Mouse (Mus musculus): ENCODE measurements around the gene Rhno1. TPM values are rescaled to one million over a fixed set of nuclear protein-coding genes. Genes with fewer than 3 reads are reported as not detected.
A peak's percentile ranks its signal among the peaks of the same experiment; 100 is the strongest.

Gene Rhno1
- total RNA-seq, 2 experiments from 2014 or later: 12.8 to 16.2 TPM

GRCm38 (mm10) chr6:128363007-128363825 is 505 bp upstream of the Rhno1 start:
- DNase-seq: peak; percentile 24

DNA sequence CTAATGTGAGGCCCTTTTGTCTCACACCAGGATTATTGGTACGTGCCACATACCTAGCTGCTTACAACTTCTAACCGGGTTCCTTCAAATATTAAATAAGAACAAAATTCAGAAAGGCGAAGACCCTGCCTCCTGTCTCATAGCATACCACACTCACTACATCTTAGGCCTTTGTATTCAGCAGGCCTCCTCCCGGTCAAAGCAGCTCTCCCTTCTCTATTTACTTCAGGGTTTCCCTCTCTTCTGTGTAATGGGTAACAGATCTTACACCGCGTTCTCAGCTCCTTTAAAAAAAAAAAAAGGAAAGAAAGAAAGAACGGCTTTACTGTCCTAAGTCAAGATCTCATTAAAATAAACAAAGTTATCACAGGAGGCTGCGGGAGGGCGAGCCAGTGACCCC is 810 bp downstream of the Rhno1 start:
- DNase-seq: no peak

DNA sequence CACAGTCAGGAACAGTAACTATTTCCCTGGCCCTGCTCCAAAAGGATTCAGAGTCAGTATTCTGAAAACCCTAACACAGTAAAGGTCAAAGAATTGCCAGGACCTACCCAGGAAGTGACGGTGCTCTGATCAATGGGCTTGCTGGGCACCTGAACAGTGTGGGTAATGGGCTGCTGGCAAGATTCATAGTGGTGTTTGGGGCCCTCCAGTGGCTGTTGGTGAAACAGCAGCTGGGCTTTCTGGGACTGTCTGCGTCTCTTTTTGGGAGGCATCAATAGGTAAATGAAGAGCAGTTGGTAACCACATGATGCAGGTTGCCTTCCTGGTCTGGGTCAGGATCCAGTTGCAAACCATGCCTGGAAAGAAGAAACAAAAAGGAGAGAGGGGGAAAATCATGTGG is 3.7 kb downstream of the Rhno1 start:
- peak; percentile 62 for DNase-seq

- DNase-seq: peak; percentile 99
Observed at GRCm38 (mm10) chr6:128355726-128356416, 6.8 kb downstream of the Rhno1 start, which contains the start of gene Tulp3. Gene Tulp3, minus strand, starts transcription at chr6:128355851.

DNA sequence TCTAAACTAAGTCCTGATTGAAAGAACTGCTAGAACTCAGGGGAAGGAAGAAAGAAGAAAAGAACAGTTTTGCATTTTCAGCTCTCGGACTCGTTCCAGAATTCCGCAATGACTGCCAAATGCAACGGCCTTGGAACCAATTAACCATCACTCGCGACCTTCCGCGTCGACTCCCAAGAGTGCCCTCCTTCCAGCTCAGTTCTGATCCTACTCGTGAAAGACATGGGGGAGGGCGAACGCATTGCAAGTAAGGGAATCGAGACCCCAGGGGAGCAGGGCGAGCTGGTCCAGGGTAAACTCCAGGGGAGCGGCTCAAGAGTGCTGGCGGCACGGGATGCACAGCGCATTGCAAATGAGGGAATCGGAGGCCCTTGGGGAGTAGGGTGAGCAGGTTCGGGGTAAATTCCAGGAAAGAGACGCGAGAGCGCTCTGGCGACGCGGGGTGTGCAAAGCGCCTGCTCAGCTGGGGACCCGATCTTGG is 7.5 kb downstream of the Rhno1 start:
- peak; percentile 43 for DNase-seq

- DNase-seq: no peak
Observed at GRCm38 (mm10) chr6:128354140-128354539, 8.6 kb downstream of the Rhno1 start.

DNA sequence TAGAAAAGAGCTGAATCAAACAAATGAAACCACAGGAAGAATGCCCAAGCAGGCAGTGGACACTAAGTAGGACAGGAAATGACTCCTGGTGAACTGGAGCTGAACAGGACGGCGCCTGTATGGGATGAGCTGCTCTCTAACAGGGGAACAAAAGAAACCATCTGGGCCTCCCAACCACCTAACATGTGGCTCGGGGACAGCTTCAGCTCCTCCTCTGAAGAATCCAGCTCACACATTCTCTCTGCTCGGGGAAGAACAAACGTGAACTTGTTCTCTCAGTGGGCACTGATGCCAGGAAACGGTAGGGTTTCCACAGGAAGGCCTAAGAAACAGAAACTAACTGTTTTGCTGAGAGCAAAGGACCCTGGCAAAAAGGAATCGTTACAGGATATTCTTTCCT is 13.0 kb downstream of the Rhno1 start:
- no peak for DNase-seq

- DNase-seq: no peak
Observed at GRCm38 (mm10) chr6:128346782-128347181, 15.9 kb downstream of the Rhno1 start.

GRCm38 (mm10) chr6:128345623-128346022 is 17.1 kb downstream of the Rhno1 start:
- DNase-seq: no peak

- no peak for DNase-seq
Observed at GRCm38 (mm10) chr6:128341956-128342723, 20.6 kb downstream of the Rhno1 start.

- DNase-seq: no peak
Observed at GRCm38 (mm10) chr6:128338876-128339275, 23.8 kb downstream of the Rhno1 start.

DNA sequence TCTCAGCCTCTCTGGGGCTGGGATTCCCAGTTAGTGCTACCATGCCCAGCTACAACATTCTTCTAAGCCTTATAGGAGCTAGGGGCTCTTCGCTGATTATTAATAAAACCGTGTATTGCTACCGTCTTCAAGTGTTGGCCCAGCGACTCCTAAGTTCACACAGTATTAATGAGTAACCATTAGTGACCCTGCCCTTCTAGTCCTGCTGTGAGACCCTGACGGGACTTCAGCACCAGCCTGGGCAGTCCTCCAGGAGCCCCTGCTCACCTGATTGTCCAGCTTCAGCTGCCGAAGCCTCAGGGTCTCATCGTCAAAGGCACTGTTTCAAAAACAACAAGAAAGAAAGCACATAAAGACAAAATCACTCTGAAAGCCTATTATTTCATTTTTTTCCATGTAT is 25.2 kb downstream of the Rhno1 start:
- no peak for DNase-seq

DNA sequence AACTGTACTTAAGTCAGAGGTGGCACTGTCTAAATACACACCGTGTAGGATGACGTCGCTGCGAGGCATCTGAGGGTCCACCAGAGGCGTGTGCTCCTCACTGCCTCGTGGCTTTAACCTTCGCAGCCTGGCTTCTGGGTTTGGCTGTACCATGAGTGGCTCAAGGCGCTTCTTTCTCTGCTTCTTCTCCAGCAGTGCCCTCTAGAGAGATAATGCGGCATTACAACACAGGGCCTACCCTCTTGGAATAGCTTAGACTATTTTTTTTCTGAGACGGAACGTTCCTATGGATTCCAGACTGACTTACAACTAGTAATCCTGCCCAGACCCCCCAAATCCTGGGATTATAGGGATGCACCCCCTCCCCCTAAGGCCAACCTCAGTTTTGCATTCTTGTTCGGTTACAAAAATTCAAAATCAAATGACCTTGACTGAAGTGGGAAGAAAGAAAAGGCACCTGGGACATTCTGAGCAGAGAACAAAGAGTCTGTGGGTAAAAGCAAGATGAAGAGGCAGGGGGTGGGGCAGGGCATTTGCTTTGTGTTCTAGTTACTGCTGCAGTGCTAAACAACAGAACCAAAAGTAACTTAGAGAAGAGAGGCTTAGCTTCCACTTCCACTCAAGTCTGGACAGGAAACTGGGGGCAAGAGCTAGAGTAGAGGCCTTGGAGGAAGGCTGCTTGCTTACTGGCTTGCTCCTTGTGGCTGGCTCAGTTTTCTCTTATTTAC is 28.1 kb downstream of the Rhno1 start:
- DNase-seq: peak; percentile 74

DNA sequence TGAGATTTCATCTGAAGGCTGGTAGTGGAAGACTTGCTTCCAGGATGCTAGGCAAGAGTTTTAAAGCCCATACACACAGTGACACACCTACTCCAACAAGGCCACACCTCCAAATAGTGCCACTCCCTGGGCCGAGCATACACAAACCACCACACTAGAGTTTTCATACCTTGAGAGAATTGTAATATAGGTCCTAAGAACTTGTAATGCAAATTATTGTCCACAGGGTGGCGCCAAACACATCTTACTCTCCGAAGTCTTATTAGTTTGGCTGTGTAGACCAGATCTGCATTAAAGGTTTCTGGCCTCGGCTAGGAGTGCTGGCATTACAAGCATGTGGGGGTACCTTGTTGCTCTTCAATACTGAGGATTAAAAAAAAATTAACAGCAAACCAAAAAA is 44.4 kb downstream of the Rhno1 start:
- DNase-seq: peak; percentile 48

DNA sequence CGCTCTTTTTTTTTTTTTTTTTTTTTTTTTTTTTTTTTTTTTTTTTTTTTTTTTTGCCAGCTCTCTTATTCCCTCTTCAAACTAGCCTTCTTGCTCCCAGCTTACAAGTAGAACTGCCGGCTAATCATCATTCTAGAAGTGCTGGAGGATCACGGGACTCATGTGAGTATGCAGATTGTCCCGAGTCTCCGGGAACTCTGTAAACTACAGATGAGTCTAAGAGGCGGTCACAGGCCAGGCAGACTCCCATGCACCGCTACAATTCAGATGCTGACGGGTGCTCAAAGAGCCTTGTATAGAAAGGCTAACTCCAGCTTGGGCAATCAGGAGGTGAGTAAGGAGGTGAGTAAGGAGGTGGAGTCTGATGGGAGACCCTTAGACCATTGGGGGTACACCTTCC is 47.1 kb downstream of the Rhno1 start:
- DNase-seq: no peak

GRCm38 (mm10) chr6:128314796-128315195 is 47.9 kb downstream of the Rhno1 start:
- DNase-seq: no peak

GRCm38 (mm10) chr6:128308311-128308710 is 54.4 kb downstream of the Rhno1 start:
- DNase-seq: peak; percentile 76

Other genes starting within 250 kb of the Rhno1 start
- 100 to 1,000 TPM; 109 to 119 TPM for gene Tspan9, start 219.3 kb downstream of the Rhno1 start, total RNA-seq (2021)
- 10 to 100 TPM; 13.2 to 14.5 TPM for gene Tead4, start 62.1 kb downstream of the Rhno1 start, total RNA-seq (2021)
- gene Tulp3, start 7.1 kb downstream of the Rhno1 start, total RNA-seq (2021): 10 to 100 TPM in 1 of 2 experiments, 1 to 10 TPM in 1; 10.0 to 13.0 TPM
- gene Foxm1, start 56 bp upstream of the Rhno1 start, total RNA-seq (2021): 10 to 100 TPM in 1 of 2 experiments, 1 to 10 TPM in 1; 8.6 to 10.4 TPM
- under 1 TPM in 1 of 2 experiments, not detected in 1; 0.36 TPM for gene Tex52, start 12.5 kb upstream of the Rhno1 start, total RNA-seq (2021)
- not detected for gene Gm44596, start 12.6 kb upstream of the Rhno1 start, total RNA-seq (2021)
- gene Nrip2, start 36.4 kb upstream of the Rhno1 start, total RNA-seq (2021): 1 to 10 TPM; 3.3 to 3.4 TPM
- 10 to 100 TPM; 21.6 to 24.9 TPM for gene Itfg2, start 62.0 kb upstream of the Rhno1 start, total RNA-seq (2021)
- 10 to 100 TPM; 88.1 to 90.8 TPM for gene Fkbp4, start 75.8 kb upstream of the Rhno1 start, total RNA-seq (2021)
- 1 to 10 TPM in 1 of 2 experiments, under 1 TPM in 1; 0.07 to 1.8 TPM for gene Pzp, start 163.8 kb upstream of the Rhno1 start, total RNA-seq (2021)
- gene A2ml1, start 218.7 kb upstream of the Rhno1 start, total RNA-seq (2021): not detected

Measured in gastrocnemius, postnatal 10 days (tissue).